Mouse (Mus musculus) kidney, embryonic 14.5 days (tissue): ENCODE measurements at regions not wholly inside any gene's neighbourhood (a gene's known extent, or its start where the extent isn't known, plus 50 kb on each side); places are given as distances from the start of the nearest gene placed in this dataset.
A peak's percentile ranks its signal among the peaks of the same experiment; 100 is the strongest.

Experiments
- ATAC-seq: fragments of 200-750 bp; cut with Nextera tagmentation; 2 replicates; pipeline ENCODE4 v1.8.0; 2017; ENCODE audit warnings: moderate number of reproducible peaks, mild to moderate bottlenecking, moderate TSS enrichment, moderate library complexity; ENCODE audit not compliant: low FRiP score, low TSS enrichment
- H3K27ac ChIP-seq: fragments of 300-500 bp; sonication (generic); 2 replicates; pipeline ENCODE4 v1.5.1; 2014; ENCODE audit warnings: low read depth, mild to moderate bottlenecking, low read length, moderate library complexity, mixed read lengths
- H3K27me3 ChIP-seq: fragments of 300-500 bp; sonication (generic); 2 replicates; pipeline ENCODE4 v1.6.1; 2014; ENCODE audit warnings: mild to moderate bottlenecking, low read length; ENCODE audit not compliant: control insufficient read depth, insufficient read depth
- H3K36me3 ChIP-seq: fragments of 300-500 bp; sonication (generic); 2 replicates; pipeline ENCODE4 v1.6.1; 2014; ENCODE audit warnings: low read length, mixed read lengths; ENCODE audit not compliant: control insufficient read depth, insufficient read depth
- H3K4me1 ChIP-seq: fragments of 300-500 bp; sonication (generic); 2 replicates; pipeline ENCODE4 v1.6.1; 2014; ENCODE audit warnings: low read length, mixed read lengths; ENCODE audit not compliant: control insufficient read depth, insufficient read depth
- H3K4me2 ChIP-seq: fragments of 300-500 bp; sonication (generic); replicated peaks from 2 replicates; pipeline ENCODE4 v1.6.1; 2014; ENCODE audit warnings: low read depth, mild to moderate bottlenecking, low read length
- H3K4me3 ChIP-seq: fragments of 300-500 bp; sonication (generic); 2 replicates; pipeline ENCODE4 v1.5.1; 2014; ENCODE audit warnings: mild to moderate bottlenecking, low read length
- H3K9ac ChIP-seq: fragments of 300-500 bp; sonication (generic); 2 replicates; pipeline ENCODE4 v1.6.1; 2014; ENCODE audit warnings: low read depth, mild to moderate bottlenecking, low read length, moderate library complexity
- H3K9me3 ChIP-seq: fragments of 300-500 bp; sonication (generic); 2 replicates; pipeline ENCODE4 v1.6.1; 2016; ENCODE audit warnings: low read length; ENCODE audit not compliant: control insufficient read depth
- WGBS: fragments of 180-500 bp; shearing (Covaris S2); extraction: QIAGEN DNeasy Blood & Tissue Kit; methylation state at CpG from one replicate; pipeline ENCODE4 v1.1.7; 2014; 5-methylcytosine and 5-hydroxymethylcytosine counted together

DNA sequence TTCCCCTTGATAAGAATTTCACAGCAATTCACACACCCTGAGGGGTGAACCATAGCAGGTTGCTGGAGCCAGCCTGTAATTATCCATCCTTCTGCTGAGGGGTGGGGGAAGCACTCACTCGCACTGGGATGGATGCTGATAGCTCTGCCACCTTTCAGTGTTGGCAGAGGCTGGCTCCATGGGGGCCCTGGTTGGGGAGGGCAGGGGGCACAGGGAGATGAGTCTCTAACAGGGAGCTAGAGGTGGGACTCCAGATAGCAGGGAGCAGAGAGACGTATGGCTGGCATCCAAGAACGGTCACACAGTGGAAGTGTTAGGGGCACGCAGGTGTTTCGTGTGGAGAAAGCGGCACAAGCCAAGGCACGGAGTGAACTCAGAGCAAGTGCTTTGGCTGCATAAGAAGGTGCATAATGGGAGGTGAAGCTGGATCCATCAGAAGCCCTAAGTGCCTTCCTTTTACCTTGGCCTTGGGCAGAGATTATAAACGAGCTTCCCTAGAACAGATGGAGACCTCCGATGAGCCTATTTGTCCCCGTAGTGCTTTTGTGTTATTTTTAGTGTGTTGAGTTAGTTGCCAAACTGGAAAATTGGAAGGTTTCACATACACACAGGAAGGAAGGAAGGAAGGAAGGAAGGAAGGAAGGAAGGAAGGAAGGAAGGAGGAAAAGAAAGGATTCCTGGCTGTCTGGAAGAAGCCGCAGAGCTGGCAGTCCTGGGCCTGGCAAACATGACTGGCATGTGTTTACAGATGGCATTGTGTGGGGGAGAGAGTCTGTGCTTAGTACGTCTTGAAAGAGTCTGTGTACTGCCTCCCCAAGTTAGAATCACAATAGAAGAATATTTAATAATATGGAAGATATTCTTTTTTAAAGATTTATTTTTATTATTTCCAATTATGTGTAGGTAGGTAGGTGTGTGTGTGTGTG is 108.6 kb upstream of the Aldh1b1 start:
- Histone ChIP-seq H3K4me3 (no peak overlapping the region), H3K27me3 (no peaks in the 10 kb centered on the region), H3K27ac (no peak overlapping the region), H3K9me3 (peaks cover 4% of the 10 kb centered on the region; the same call in 1 of the 2 replicates), H3K9ac (no peak overlapping the region), H3K36me3 (no peaks in the 10 kb centered on the region), H3K4me2 (no peak overlapping the region), H3K4me1 (no peaks in the 10 kb centered on the region)
- ATAC-seq = no peak
- WGBS = 69% methylated on average over 12 of the region's 12 CpGs

DNA sequence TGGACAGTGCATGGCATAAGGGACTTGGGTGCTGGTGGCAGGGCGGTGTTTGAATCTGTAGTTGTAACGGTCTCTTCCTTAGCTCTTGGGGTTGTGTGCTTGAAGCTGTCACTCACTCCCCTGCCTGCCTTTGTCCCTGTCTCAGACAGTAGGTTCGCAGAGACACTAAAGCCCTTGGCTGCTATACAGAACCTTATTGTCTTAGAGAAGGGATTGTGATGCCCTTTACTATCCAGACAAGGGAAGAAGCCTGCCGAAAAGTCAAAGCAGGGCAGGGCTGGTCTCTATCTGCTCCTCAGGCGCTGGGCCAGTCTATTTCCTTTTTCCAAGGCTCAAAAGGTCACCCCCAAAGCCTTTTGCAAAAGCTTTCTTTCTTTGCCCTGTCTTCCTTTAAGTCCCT is 109.2 kb upstream of the Aldh1b1 start:
- ATAC-seq = no peak
- no peak overlapping the region for H3K4me2 ChIP-seq
- no peak overlapping the region for H3K9ac ChIP-seq
- no peaks in the 10 kb centered on the region for H3K4me1 ChIP-seq
- no peak overlapping the region for H3K27ac ChIP-seq
- peaks cover 4% of the 10 kb centered on the region; the same call in 1 of the 2 replicates for H3K9me3 ChIP-seq
- no peaks in the 10 kb centered on the region for H3K36me3 ChIP-seq
- 48% methylated on average over 5 of the region's 5 CpGs for WGBS
- no peaks in the 10 kb centered on the region for H3K27me3 ChIP-seq
- H3K4me3 ChIP-seq = no peak overlapping the region

DNA sequence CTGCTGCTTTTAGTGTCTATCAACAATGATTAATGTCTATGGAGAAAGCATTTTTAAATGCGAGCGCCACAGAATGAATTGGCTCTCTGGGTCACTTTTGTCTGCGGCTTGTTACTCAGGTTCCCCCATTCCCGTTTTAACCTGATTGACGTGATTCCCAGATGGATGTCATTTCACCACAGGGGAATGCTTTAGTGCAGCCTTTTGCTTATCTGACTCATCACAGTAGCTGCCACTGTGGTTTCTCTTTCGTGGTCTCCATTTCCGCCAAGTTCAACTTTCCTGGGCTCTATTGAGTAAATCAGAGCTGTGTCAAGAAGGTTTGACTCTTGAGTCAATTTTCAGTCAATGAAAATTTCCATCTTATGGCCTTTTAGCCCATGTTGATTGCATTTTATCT is 110.6 kb upstream of the Aldh1b1 start:
- 70% methylated on average over 7 of the region's 7 CpGs for WGBS
- H3K27ac ChIP-seq = no peak overlapping the region
- H3K9ac ChIP-seq = no peak overlapping the region
- no peak overlapping the region for H3K4me2 ChIP-seq
- no peak overlapping the region for H3K4me3 ChIP-seq
- no peaks in the 10 kb centered on the region for H3K4me1 ChIP-seq
- peaks cover 4% of the 10 kb centered on the region; the same call in 1 of the 2 replicates for H3K9me3 ChIP-seq
- no peak for ATAC-seq
- no peaks in the 10 kb centered on the region for H3K36me3 ChIP-seq
- H3K27me3 ChIP-seq = no peaks in the 10 kb centered on the region

DNA sequence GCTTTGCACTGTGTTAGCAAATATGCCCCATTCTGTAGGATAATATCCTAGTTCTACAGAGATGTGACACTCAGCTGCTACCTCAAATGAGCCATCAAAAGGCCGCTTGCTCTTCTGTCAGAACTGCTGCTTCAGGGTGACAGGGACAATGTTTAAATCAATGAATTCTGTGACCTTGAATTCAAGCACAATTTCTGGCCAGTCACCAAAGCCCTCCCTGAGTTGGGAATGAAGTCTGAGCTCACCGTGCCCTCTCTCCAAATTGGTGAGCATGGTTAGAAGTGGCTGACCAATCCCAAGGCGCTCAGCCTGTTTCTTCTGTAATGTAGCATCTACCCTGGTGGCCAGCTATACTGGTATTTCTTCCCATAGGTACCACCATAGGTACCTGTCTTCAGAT is 113.8 kb upstream of the Aldh1b1 start:
- Histone ChIP-seq H3K4me1 (no peaks in the 10 kb centered on the region), H3K27ac (no peak overlapping the region), H3K36me3 (no peaks in the 10 kb centered on the region), H3K27me3 (no peaks in the 10 kb centered on the region), H3K4me3 (no peak overlapping the region), H3K9me3 (no peaks in the 10 kb centered on the region), H3K9ac (no peak overlapping the region), H3K4me2 (no peak overlapping the region)
- no peak for ATAC-seq
- 83% methylated on average over 3 of the region's 3 CpGs for WGBS

DNA sequence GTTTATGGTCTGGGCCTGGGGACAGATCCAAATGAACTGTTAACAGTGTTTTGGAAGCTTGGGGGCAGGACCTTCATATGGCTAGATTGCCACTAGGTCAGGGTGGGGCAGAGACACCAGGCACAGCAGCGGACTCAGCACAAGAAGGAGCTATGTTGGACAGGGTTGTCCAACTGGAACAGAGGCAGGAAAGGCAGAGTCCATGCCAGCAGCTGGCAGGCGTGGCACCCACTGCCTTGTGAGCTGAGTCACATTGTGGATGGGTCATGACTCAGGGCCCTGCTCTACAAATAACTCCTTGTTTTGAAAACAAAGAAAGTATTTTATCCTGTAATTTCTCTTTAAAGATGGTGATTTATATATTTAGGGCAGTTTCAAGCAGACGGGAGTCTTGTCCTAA is 115.6 kb upstream of the Aldh1b1 start:
- Histone ChIP-seq H3K9ac (no peak overlapping the region), H3K4me3 (no peak overlapping the region), H3K9me3 (no peaks in the 10 kb centered on the region), H3K27me3 (no peaks in the 10 kb centered on the region), H3K4me2 (no peak overlapping the region), H3K36me3 (no peaks in the 10 kb centered on the region), H3K27ac (no peak overlapping the region), H3K4me1 (no peaks in the 10 kb centered on the region)
- ATAC-seq = no peak
- WGBS = 56% methylated on average over 3 of the region's 3 CpGs

DNA sequence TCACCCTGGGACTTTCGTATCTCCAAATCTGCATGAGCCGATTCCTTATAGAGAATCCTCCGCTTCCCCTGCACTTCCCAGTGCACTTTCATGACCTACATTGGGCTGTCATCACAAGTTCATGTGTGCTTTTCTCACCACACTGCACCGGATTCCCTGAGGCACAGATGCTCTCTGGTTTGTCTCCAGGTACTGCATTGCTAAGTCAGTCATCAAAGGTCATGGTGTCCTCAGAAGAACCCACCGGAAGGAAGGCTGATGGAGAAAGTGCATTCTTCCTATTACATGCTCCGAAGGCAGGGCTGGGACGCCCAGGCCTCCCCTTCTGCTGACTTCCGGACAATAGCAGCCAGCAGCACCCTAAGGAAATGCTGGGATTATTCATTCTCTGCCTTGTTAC is 116.1 kb upstream of the Aldh1b1 start:
- Histone ChIP-seq H3K9ac (no peak overlapping the region), H3K27me3 (no peaks in the 10 kb centered on the region), H3K4me1 (no peaks in the 10 kb centered on the region), H3K4me2 (no peak overlapping the region), H3K4me3 (no peak overlapping the region), H3K36me3 (no peaks in the 10 kb centered on the region), H3K27ac (no peak overlapping the region), H3K9me3 (no peaks in the 10 kb centered on the region)
- ATAC-seq = no peak
- 90% methylated on average over 8 of the region's 8 CpGs for WGBS

DNA sequence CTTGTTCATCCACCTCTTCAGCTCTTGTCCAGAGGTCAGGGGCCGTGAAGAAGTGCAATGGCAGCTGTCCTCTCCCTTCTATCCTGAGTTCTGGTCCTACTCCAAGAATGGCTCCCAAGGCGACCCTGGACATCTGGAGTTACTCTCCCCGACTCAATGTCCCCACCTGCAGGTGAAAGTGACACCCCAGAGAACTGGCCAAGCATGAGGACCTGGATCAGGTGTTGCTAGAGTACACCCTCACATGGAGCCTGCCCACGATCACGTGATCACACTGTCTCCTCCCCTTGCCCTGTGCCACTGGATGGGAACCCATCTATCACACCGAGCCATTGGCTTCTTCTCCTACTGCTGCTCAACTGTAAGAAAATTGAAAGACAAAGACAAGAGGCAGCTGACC is 122.7 kb upstream of the Aldh1b1 start:
- no peaks in the 10 kb centered on the region; the same call in 1 of the 2 replicates for H3K27me3 ChIP-seq
- H3K9ac ChIP-seq = no peak overlapping the region
- no peak overlapping the region for H3K4me3 ChIP-seq
- H3K4me1 ChIP-seq = no peaks in the 10 kb centered on the region
- 59% methylated on average over 6 of the region's 6 CpGs for WGBS
- H3K36me3 ChIP-seq = no peaks in the 10 kb centered on the region
- H3K4me2 ChIP-seq = no peak overlapping the region
- no peaks in the 10 kb centered on the region for H3K9me3 ChIP-seq
- ATAC-seq = 0 out of 2 replicates have a peak, but pooled peaks have one; percentile 55
- H3K27ac ChIP-seq = no peak overlapping the region

DNA sequence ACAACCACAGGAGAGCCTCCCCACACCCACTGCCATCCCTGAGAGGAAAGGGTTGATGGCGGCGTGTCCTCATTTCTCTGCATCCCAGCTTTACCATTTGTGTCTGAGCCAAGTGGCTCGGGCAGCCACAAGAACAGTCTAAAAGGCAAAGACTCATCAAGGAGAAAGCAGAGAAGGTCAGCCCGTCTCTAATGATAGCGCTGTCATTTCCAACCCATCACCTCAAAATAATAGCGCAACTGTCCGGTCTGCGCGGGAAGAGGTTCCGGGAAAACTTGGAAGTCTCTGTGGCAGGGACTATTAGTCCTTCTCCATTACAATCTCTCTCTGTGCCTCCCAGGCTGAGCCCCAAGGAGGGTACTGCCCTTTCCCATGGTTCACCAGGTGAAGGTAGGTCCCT is 124.5 kb upstream of the Aldh1b1 start:
- WGBS = 89% methylated on average over 10 of the region's 10 CpGs
- no peak overlapping the region for H3K4me3 ChIP-seq
- H3K9me3 ChIP-seq = no peaks in the 10 kb centered on the region
- no peak for ATAC-seq
- H3K4me1 ChIP-seq = no peaks in the 10 kb centered on the region
- H3K4me2 ChIP-seq = no peak overlapping the region
- H3K27ac ChIP-seq = no peak overlapping the region
- no peaks in the 10 kb centered on the region; the same call in 1 of the 2 replicates for H3K27me3 ChIP-seq
- no peaks in the 10 kb centered on the region for H3K36me3 ChIP-seq
- H3K9ac ChIP-seq = no peak overlapping the region

DNA sequence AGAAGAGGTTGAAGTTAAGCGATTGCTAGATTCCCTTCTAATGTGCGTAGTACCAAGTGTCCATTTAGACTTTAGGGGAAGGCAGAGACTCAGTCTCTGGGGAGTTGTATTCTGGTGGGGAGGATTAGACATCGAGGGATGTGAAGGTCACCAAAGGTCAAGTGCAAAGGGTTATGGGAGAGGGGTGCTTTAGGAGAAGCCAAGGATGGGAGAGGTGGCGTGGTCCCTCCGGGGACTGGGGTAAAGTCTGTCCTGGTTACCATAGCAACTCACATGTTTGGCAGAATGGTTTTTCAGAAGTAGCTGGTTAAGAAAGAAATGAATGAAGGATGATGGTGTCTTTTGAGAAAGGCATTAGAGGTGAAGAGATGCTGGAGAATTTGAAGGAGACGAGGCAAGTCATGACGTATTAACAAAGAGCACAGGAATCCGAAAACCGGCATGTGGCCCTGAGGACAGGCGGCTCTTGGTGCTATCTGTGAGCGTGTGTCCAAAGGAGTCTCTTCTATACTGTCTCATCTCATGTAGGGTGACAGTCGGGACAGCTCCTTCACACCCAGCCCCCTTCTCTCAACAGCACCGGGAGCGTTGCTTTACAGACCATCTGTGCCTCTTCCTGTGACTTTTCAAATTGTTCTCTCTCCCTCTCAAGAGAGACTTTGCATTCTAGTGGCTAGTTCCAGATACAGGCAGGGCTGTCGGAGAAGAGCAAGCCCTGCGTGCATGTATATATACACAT is 125.6 kb upstream of the Aldh1b1 start:
- ATAC-seq = no peak
- no peak overlapping the region for H3K4me2 ChIP-seq
- H3K36me3 ChIP-seq = no peaks in the 10 kb centered on the region
- no peaks in the 10 kb centered on the region for H3K4me1 ChIP-seq
- H3K27ac ChIP-seq = no peak overlapping the region
- no peak overlapping the region for H3K4me3 ChIP-seq
- no peaks in the 10 kb centered on the region for H3K9me3 ChIP-seq
- no peak overlapping the region for H3K9ac ChIP-seq
- H3K27me3 ChIP-seq = no peaks in the 10 kb centered on the region; the same call in 1 of the 2 replicates
- WGBS = 53% methylated on average over 16 of the region's 16 CpGs
